22 mouse cellular contexts compared by ENCODE assay signal in genomic region chr6:53314126-53314525, GRCm38 (mm10). TPM values are rescaled to one million over a fixed set of nuclear protein-coding genes. Genes with fewer than 3 reads are reported as not detected.
A peak's percentile ranks its signal among the peaks of the same experiment; 100 is the strongest.
DNase-seq lines count a peak whose midpoint lies in the region; ATAC-seq and TF ChIP-seq lines count a peak whose summit lies in the region.
"Had no signal": no experiment of that assay in that cellular context is flagged by ENCODE, and none has a peak within 500 bp of the region (broad histone marks: within the 10 kb centered on the region; RNA-seq: fewer than 3 reads in every experiment).

No protein-coding gene starts in this region.

- no peak for TF ChIP-seq CTCF in intestine, postnatal 0 days (IDR thresholded peaks at IDR 0.05; ENCODE audit: low read depth)

- no peaks in the 10 kb centered on the region for H3K36me3 ChIP-seq in forebrain, embryonic 10.5 days (replicated peaks)
- H3K36me3 ChIP-seq in forebrain, embryonic 11.5 days (ENCODE audit: control insufficient read depth, insufficient read depth, low read length): no peaks in the 10 kb centered on the region
- no peaks in the 10 kb centered on the region for H3K36me3 ChIP-seq in intestine, embryonic 14.5 days (ENCODE audit: control insufficient read depth, insufficient read depth, low read length)
- H3K36me3 ChIP-seq in intestine, postnatal 0 days (ENCODE audit: control insufficient read depth, insufficient read depth): no peaks in the 10 kb centered on the region
- no peaks in the 10 kb centered on the region for H3K36me3 ChIP-seq in limb, embryonic 11.5 days (ENCODE audit: control insufficient read depth, insufficient read depth, low read length)
- no peaks in the 10 kb centered on the region for H3K36me3 ChIP-seq in hindbrain, embryonic 14.5 days (replicated peaks; ENCODE audit: control insufficient read depth, insufficient read depth)
- H3K36me3 ChIP-seq in forebrain, embryonic 12.5 days (replicated peaks): no peaks in the 10 kb centered on the region
- H3K36me3 ChIP-seq: embryonic facial prominence, embryonic 13.5 days; heart, embryonic 10.5 days; hindbrain, embryonic 12.5 days; intestine, embryonic 15.5 days had no signal

- no peak for DNase-seq in forebrain, embryonic 10.5 days (ENCODE audit: extremely low spot score, low spot score)
- DNase-seq in forebrain, embryonic 11.5 days (ENCODE audit: low spot score): no peak
- no peak for DNase-seq in intestine, embryonic 14.5 days (ENCODE audit: low spot score)
- peak; percentile 55 for DNase-seq in limb, embryonic 11.5 days (ENCODE audit: low spot score)
- DNase-seq in hindbrain, embryonic 14.5 days (ENCODE audit: low spot score): no peak
- DNase-seq: adrenal gland, adult 2 months; adrenal gland, postnatal 25 days; cerebellum, postnatal 10 days; forebrain, postnatal 0 days; gastrocnemius, adult 2 months; gastrocnemius, postnatal 25 days; heart, postnatal 36 days; kidney, adult 2 months had no signal

- no peak overlapping the region for H3K4me2 ChIP-seq in forebrain, embryonic 11.5 days (ENCODE audit: low read depth, low read length, severe bottlenecking)
- H3K4me2 ChIP-seq in intestine, embryonic 14.5 days (ENCODE audit: low read length): 0 out of 2 replicates have a peak overlapping the region, but pooled peaks have one; percentile 11
- no peak overlapping the region for H3K4me2 ChIP-seq in intestine, postnatal 0 days (replicated peaks; ENCODE audit: low read depth)
- H3K4me2 ChIP-seq in limb, embryonic 11.5 days (ENCODE audit: low read depth, severe bottlenecking): no peak overlapping the region
- H3K4me2 ChIP-seq in hindbrain, embryonic 14.5 days (replicated peaks): no peak overlapping the region
- H3K4me2 ChIP-seq in forebrain, embryonic 12.5 days: no peak overlapping the region
- H3K4me2 ChIP-seq: embryonic facial prominence, embryonic 13.5 days; forebrain, embryonic 13.5 days; hindbrain, embryonic 12.5 days; intestine, embryonic 15.5 days had no signal

- H3K4me3 ChIP-seq in forebrain, embryonic 10.5 days: no peak overlapping the region
- no peak overlapping the region for H3K4me3 ChIP-seq in forebrain, embryonic 11.5 days (ENCODE audit: low read depth, low read length)
- no peak overlapping the region for H3K4me3 ChIP-seq in intestine, embryonic 14.5 days (ENCODE audit: low read depth, low read length)
- no peak overlapping the region for H3K4me3 ChIP-seq in intestine, postnatal 0 days (ENCODE audit: low read depth, low read length)
- no peak overlapping the region for H3K4me3 ChIP-seq in limb, embryonic 11.5 days (ENCODE audit: low read depth, low read length)
- H3K4me3 ChIP-seq in hindbrain, embryonic 14.5 days (replicated peaks; ENCODE audit: low read length): no peak overlapping the region
- H3K4me3 ChIP-seq in forebrain, embryonic 12.5 days (replicated peaks): no peak overlapping the region
- H3K4me3 ChIP-seq: embryonic facial prominence, embryonic 13.5 days; erythroblast, embryonic 14.5 days; forebrain, embryonic 13.5 days; gastrocnemius, adult 2 months; heart, embryonic 10.5 days; hindbrain, embryonic 12.5 days; intestine, embryonic 15.5 days had no signal

- H3K9me3 ChIP-seq in forebrain, embryonic 10.5 days: no peaks in the 10 kb centered on the region
- no peaks in the 10 kb centered on the region for H3K9me3 ChIP-seq in forebrain, embryonic 11.5 days (ENCODE audit: control insufficient read depth, low read length)
- H3K9me3 ChIP-seq in intestine, embryonic 14.5 days (ENCODE audit: control insufficient read depth, low read length): no peaks in the 10 kb centered on the region
- H3K9me3 ChIP-seq in intestine, postnatal 0 days (ENCODE audit: control insufficient read depth): no peaks in the 10 kb centered on the region
- H3K9me3 ChIP-seq in limb, embryonic 11.5 days (ENCODE audit: control insufficient read depth, low read length): no peaks in the 10 kb centered on the region
- no peaks in the 10 kb centered on the region for H3K9me3 ChIP-seq in hindbrain, embryonic 14.5 days (ENCODE audit: control insufficient read depth, low read length)
- no peaks in the 10 kb centered on the region for H3K9me3 ChIP-seq in forebrain, embryonic 12.5 days
- H3K9me3 ChIP-seq: embryonic facial prominence, embryonic 13.5 days; forebrain, embryonic 13.5 days; heart, embryonic 10.5 days; hindbrain, embryonic 12.5 days; intestine, embryonic 15.5 days had no signal

- H3K4me1 ChIP-seq in forebrain, embryonic 10.5 days: peaks cover 30% of the 10 kb centered on the region
- no peaks in the 10 kb centered on the region for H3K4me1 ChIP-seq in forebrain, embryonic 11.5 days (replicated peaks; ENCODE audit: control insufficient read depth, insufficient read depth, low read length)
- no peaks in the 10 kb centered on the region for H3K4me1 ChIP-seq in intestine, embryonic 14.5 days (replicated peaks; ENCODE audit: control insufficient read depth, insufficient read depth, low read length)
- H3K4me1 ChIP-seq in intestine, postnatal 0 days (replicated peaks; ENCODE audit: control insufficient read depth, insufficient read depth, low read length): no peaks in the 10 kb centered on the region
- H3K4me1 ChIP-seq in limb, embryonic 11.5 days (ENCODE audit: control insufficient read depth, insufficient read depth, low read length): peaks cover 25% of the 10 kb centered on the region
- H3K4me1 ChIP-seq in hindbrain, embryonic 14.5 days (replicated peaks; ENCODE audit: control insufficient read depth, insufficient read depth, low read length): no peaks in the 10 kb centered on the region
- peaks cover 5% of the 10 kb centered on the region; the same call in 1 of the 2 replicates for H3K4me1 ChIP-seq in forebrain, embryonic 12.5 days
- H3K4me1 ChIP-seq: hindbrain, embryonic 12.5 days; intestine, embryonic 15.5 days had no signal

- H3K27me3 ChIP-seq in forebrain, embryonic 10.5 days (ENCODE audit: poor library complexity, severe bottlenecking): no peaks in the 10 kb centered on the region
- H3K27me3 ChIP-seq in forebrain, embryonic 11.5 days (ENCODE audit: control insufficient read depth, insufficient read depth, low read length): no peaks in the 10 kb centered on the region
- H3K27me3 ChIP-seq in intestine, embryonic 14.5 days (replicated peaks; ENCODE audit: control insufficient read depth, insufficient read depth, low read length): no peaks in the 10 kb centered on the region
- no peaks in the 10 kb centered on the region for H3K27me3 ChIP-seq in intestine, postnatal 0 days (replicated peaks; ENCODE audit: control insufficient read depth, insufficient read depth, low read length)
- no peaks in the 10 kb centered on the region for H3K27me3 ChIP-seq in limb, embryonic 11.5 days (ENCODE audit: control insufficient read depth, insufficient read depth, low read length)
- no peaks in the 10 kb centered on the region for H3K27me3 ChIP-seq in hindbrain, embryonic 14.5 days (ENCODE audit: control insufficient read depth, insufficient read depth, low read length)
- no peaks in the 10 kb centered on the region for H3K27me3 ChIP-seq in forebrain, embryonic 12.5 days
- H3K27me3 ChIP-seq: embryonic facial prominence, embryonic 13.5 days; forebrain, embryonic 13.5 days; hindbrain, embryonic 12.5 days; intestine, embryonic 15.5 days had no signal

- ATAC-seq in forebrain, embryonic 11.5 days (replicated peaks; ENCODE audit: low FRiP score): no peak
- ATAC-seq in intestine, embryonic 14.5 days (replicated peaks; ENCODE audit: low FRiP score, low TSS enrichment, low read depth): no peak
- ATAC-seq in intestine, postnatal 0 days: no peak
- ATAC-seq in limb, embryonic 11.5 days (ENCODE audit: insufficient number of reproducible peaks, low FRiP score, low TSS enrichment, low read depth): 0 out of 2 replicates have a peak, but pooled peaks have one; percentile 31
- no peak for ATAC-seq in hindbrain, embryonic 14.5 days (ENCODE audit: low FRiP score)
- no peak for ATAC-seq in forebrain, embryonic 12.5 days (ENCODE audit: low FRiP score)
- ATAC-seq: forebrain, embryonic 13.5 days; forebrain, postnatal 0 days; hindbrain, postnatal 0 days; intestine, embryonic 15.5 days had no signal

- H3K9ac ChIP-seq in forebrain, embryonic 11.5 days (ENCODE audit: low read length): no peak overlapping the region
- H3K9ac ChIP-seq in intestine, embryonic 14.5 days (ENCODE audit: low read length): no peak overlapping the region
- no peak overlapping the region for H3K9ac ChIP-seq in intestine, postnatal 0 days (ENCODE audit: low read depth, low read length)
- no peak overlapping the region for H3K9ac ChIP-seq in limb, embryonic 11.5 days (ENCODE audit: low read length)
- H3K9ac ChIP-seq in hindbrain, embryonic 14.5 days: no peak overlapping the region
- no peak overlapping the region for H3K9ac ChIP-seq in forebrain, embryonic 12.5 days
- H3K9ac ChIP-seq: embryonic facial prominence, embryonic 13.5 days; forebrain, embryonic 13.5 days; forebrain, postnatal 0 days; hindbrain, embryonic 12.5 days; intestine, embryonic 15.5 days had no signal

- H3K27ac ChIP-seq in forebrain, embryonic 10.5 days: peak overlapping the region; percentile 11; the same call in 1 of the 2 replicates
- no peak overlapping the region for H3K27ac ChIP-seq in forebrain, embryonic 11.5 days (ENCODE audit: low read depth, low read length)
- no peak overlapping the region for H3K27ac ChIP-seq in intestine, embryonic 14.5 days (ENCODE audit: low read depth)
- no peak overlapping the region for H3K27ac ChIP-seq in intestine, postnatal 0 days (ENCODE audit: low read depth, low read length)
- H3K27ac ChIP-seq in limb, embryonic 11.5 days (replicated peaks; ENCODE audit: low read depth, low read length): no peak overlapping the region
- no peak overlapping the region for H3K27ac ChIP-seq in hindbrain, embryonic 14.5 days
- H3K27ac ChIP-seq in forebrain, embryonic 12.5 days: no peak overlapping the region
- H3K27ac ChIP-seq: embryonic facial prominence, embryonic 13.5 days; forebrain, embryonic 13.5 days; gastrocnemius, adult 2 months; heart, embryonic 10.5 days; hindbrain, embryonic 12.5 days; hindbrain, postnatal 0 days; intestine, embryonic 15.5 days had no signal

- 88% methylated on average over 10 of the region's 10 CpGs for WGBS in forebrain, embryonic 10.5 days
- WGBS in forebrain, embryonic 11.5 days: 89% methylated on average over 10 of the region's 10 CpGs
- WGBS in intestine, embryonic 14.5 days: 32% methylated on average over 10 of the region's 10 CpGs
- WGBS in intestine, postnatal 0 days: 51% methylated on average over 10 of the region's 10 CpGs
- WGBS in limb, embryonic 11.5 days: 48% methylated on average over 10 of the region's 10 CpGs
- WGBS in hindbrain, embryonic 14.5 days: 81% methylated on average over 10 of the region's 10 CpGs
- 82% methylated on average over 10 of the region's 10 CpGs for WGBS in forebrain, embryonic 12.5 days

RNA-seq across cellular contexts. Expression of gene Creb5, which starts 27.1 kb away (rescaled TPM):
- 22.9 and 24.5 TPM in 2 replicates for polyA plus RNA-seq in forebrain, embryonic 10.5 days (2016; fragmentation: Nextera tagmentation; extraction: Ambion mirVana)
- polyA plus RNA-seq in forebrain, embryonic 11.5 days (2014; fragmentation: Nextera tagmentation; extraction: Ambion mirVana): 36.2 and 39.0 TPM in 2 replicates
- 5.3 and 6.5 TPM in 2 replicates for polyA plus RNA-seq in intestine, embryonic 14.5 days (2014; fragmentation: Nextera tagmentation; extraction: Ambion mirVana)
- 2.6 and 2.8 TPM in 2 replicates for polyA plus RNA-seq in intestine, postnatal 0 days (2015; fragmentation: Nextera tagmentation; extraction: Ambion mirVana)
- polyA plus RNA-seq in limb, embryonic 11.5 days (2014; fragmentation: Nextera tagmentation; extraction: Ambion mirVana): 22.0 and 22.3 TPM in 2 replicates
- 3.7 and 4.2 TPM in 2 replicates for polyA plus RNA-seq in hindbrain, embryonic 14.5 days (2014; fragmentation: Nextera tagmentation; extraction: Ambion mirVana)
- polyA plus RNA-seq in forebrain, embryonic 12.5 days (2016; fragmentation: Nextera tagmentation; extraction: Ambion mirVana): 30.8 and 38.9 TPM in 2 replicates
